Mouse (Mus musculus) lung, postnatal 0 days (tissue): ENCODE data around the gene Neurl3. TPM values are rescaled to one million over a fixed set of nuclear protein-coding genes. Genes with fewer than 3 reads are reported as not detected.
A peak's percentile ranks its signal among the peaks of the same experiment; 100 is the strongest.

Experiments
- ATAC-seq: fragments of 200-750 bp; cut with Nextera tagmentation; 2 replicates; pipeline ENCODE4 v1.8.0; 2017; ENCODE audit warnings: moderate library complexity
- DNase-seq: peaks from one replicate; pipeline ENCODE4 v3.0.0-alpha.2; 2016; ENCODE audit warnings: low spot score
- H3K27ac ChIP-seq: fragments of 300-500 bp; sonication (generic); 2 replicates; pipeline ENCODE4 v1.5.1; 2014; ENCODE audit warnings: antibody characterized with exemption, mild to moderate bottlenecking, low read length, mixed read lengths
- H3K27me3 ChIP-seq: fragments of 300-500 bp; sonication (generic); replicated peaks from 2 replicates; pipeline ENCODE4 v1.6.1; 2014; ENCODE audit warnings: low read length, mixed read lengths; ENCODE audit not compliant: insufficient read depth
- H3K36me3 ChIP-seq: fragments of 300-500 bp; sonication (generic); 2 replicates; pipeline ENCODE4 v1.6.1; 2014; ENCODE audit warnings: low read length, mixed read lengths; ENCODE audit not compliant: insufficient read depth
- H3K4me1 ChIP-seq: fragments of 300-500 bp; sonication (generic); 2 replicates; pipeline ENCODE4 v1.6.1; 2014; ENCODE audit warnings: antibody characterized with exemption, low read depth, low read length, mixed read lengths; ENCODE audit not compliant: insufficient read depth
- H3K4me2 ChIP-seq: fragments of 300-500 bp; sonication (generic); replicated peaks from 2 replicates; pipeline ENCODE4 v1.6.1; 2014; ENCODE audit warnings: low read depth, mild to moderate bottlenecking, low read length, moderate library complexity, mixed read lengths
- H3K4me3 ChIP-seq: fragments of 300-500 bp; sonication (generic); 2 replicates; pipeline ENCODE4 v1.5.1; 2014; ENCODE audit warnings: low read depth, low read length
- H3K9ac ChIP-seq: fragments of 300-500 bp; sonication (generic); replicated peaks from 2 replicates; pipeline ENCODE4 v1.6.1; 2014; ENCODE audit warnings: low read depth, mild to moderate bottlenecking
- H3K9me3 ChIP-seq: fragments of 300-500 bp; sonication (generic); 2 replicates; pipeline ENCODE4 v1.6.1; 2016; ENCODE audit warnings: low read length, mixed read lengths
- CTCF ChIP-seq: IDR thresholded peaks from 2 replicates; pipeline ENCODE4 v1.5.1; 2016; ENCODE audit warnings: antibody characterized with exemption, mild to moderate bottlenecking
- EP300 ChIP-seq: IDR thresholded peaks from 2 replicates; pipeline ENCODE4 v1.6.1; 2016; ENCODE audit warnings: antibody characterized with exemption, mild to moderate bottlenecking, control low read depth
- WGBS: fragments of 180-500 bp; shearing (Covaris S2); extraction: QIAGEN DNeasy Blood & Tissue Kit; methylation state at CpG from one replicate; pipeline ENCODE4 v1.1.7; 2014; 5-methylcytosine and 5-hydroxymethylcytosine counted together
- polyA plus RNA-seq: library from polyadenylated mRNA; unstranded; fragments of >200 nt; fragmentation: Nextera tagmentation; extraction: Ambion mirVana; gene quantifications from 2 replicates; pipeline ENCODE4 v1.2.1, GENCODE M21; 2015

The Neurl3 gene
- polyA plus RNA-seq, 1 experiment from 2014 or later = 12.7 TPM

- H3K27ac ChIP-seq = no peak overlapping the region
- H3K9ac ChIP-seq = no peak overlapping the region
- H3K4me2 ChIP-seq = no peak overlapping the region
- H3K4me3 ChIP-seq = no peak overlapping the region
- H3K9me3 ChIP-seq = no peaks in the 10 kb centered on the region
- DNase-seq = no peak
- WGBS = 70% methylated on average over 2 of the region's 2 CpGs
- no peaks in the 10 kb centered on the region for H3K27me3 ChIP-seq
- H3K36me3 ChIP-seq = peaks cover 12% of the 10 kb centered on the region; the same call in 1 of the 2 replicates
- H3K4me1 ChIP-seq = no peaks in the 10 kb centered on the region
- no peak for ATAC-seq
- no peak for TF ChIP-seq EP300
- no peak for TF ChIP-seq CTCF
These were observed 38.6 kb downstream of the Neurl3 start for GRCm38 (mm10) chr1:36235855-36236254.

GRCm38 (mm10) chr1:36235057-36235639, 39.3 kb downstream of the Neurl3 start:
- DNase-seq (no peak), ATAC-seq (no peak)
- WGBS = 74% methylated on average over 9 of the region's 9 CpGs

GRCm38 (mm10) chr1:36233218-36233617, 41.3 kb downstream of the Neurl3 start:
- no peak overlapping the region for H3K27ac ChIP-seq
- peaks cover 12% of the 10 kb centered on the region; the same call in 1 of the 2 replicates for H3K36me3 ChIP-seq
- WGBS = 84% methylated on average over 6 of the region's 6 CpGs
- ATAC-seq = no peak
- DNase-seq = no peak
- H3K9me3 ChIP-seq = no peaks in the 10 kb centered on the region
- no peaks in the 10 kb centered on the region for H3K27me3 ChIP-seq
- H3K4me3 ChIP-seq = no peak overlapping the region
- no peak for TF ChIP-seq CTCF
- no peak for TF ChIP-seq EP300
- no peak overlapping the region for H3K9ac ChIP-seq
- no peaks in the 10 kb centered on the region for H3K4me1 ChIP-seq
- no peak overlapping the region for H3K4me2 ChIP-seq

More at GRCm38 (mm10) chr1:36235057-36235639, 39.3 kb downstream of the Neurl3 start:
- no peaks in the 10 kb centered on the region for H3K27me3 ChIP-seq
- H3K9me3 ChIP-seq = no peaks in the 10 kb centered on the region
- H3K27ac ChIP-seq = no peak overlapping the region
- H3K9ac ChIP-seq = no peak overlapping the region
- H3K4me3 ChIP-seq = no peak overlapping the region
- H3K36me3 ChIP-seq = peaks cover 12% of the 10 kb centered on the region; the same call in 1 of the 2 replicates
- H3K4me2 ChIP-seq = no peak overlapping the region
- no peak for TF ChIP-seq CTCF
- no peak for TF ChIP-seq EP300
- no peaks in the 10 kb centered on the region for H3K4me1 ChIP-seq

- ATAC-seq (no peak), DNase-seq (no peak)
- H3K27ac ChIP-seq = no peak overlapping the region
- H3K4me3 ChIP-seq = no peak overlapping the region
- TF ChIP-seq CTCF = no peak
- no peak for TF ChIP-seq EP300
- H3K9ac ChIP-seq = no peak overlapping the region
- no peaks in the 10 kb centered on the region for H3K9me3 ChIP-seq
- 82% methylated on average over 7 of the region's 7 CpGs for WGBS
- H3K36me3 ChIP-seq = peaks cover 12% of the 10 kb centered on the region; the same call in 1 of the 2 replicates
- no peaks in the 10 kb centered on the region for H3K4me1 ChIP-seq
- no peak overlapping the region for H3K4me2 ChIP-seq
- H3K27me3 ChIP-seq = no peaks in the 10 kb centered on the region
These were observed 43.4 kb downstream of the Neurl3 start for GRCm38 (mm10) chr1:36230919-36231705.

GRCm38 (mm10) chr1:36228461-36228860, 46.0 kb downstream of the Neurl3 start:
- Histone ChIP-seq H3K36me3 (peaks cover 10% of the 10 kb centered on the region; the same call in 1 of the 2 replicates), H3K27me3 (no peaks in the 10 kb centered on the region), H3K27ac (no peak overlapping the region), H3K4me3 (no peak overlapping the region), H3K9ac (no peak overlapping the region), H3K9me3 (no peaks in the 10 kb centered on the region), H3K4me1 (no peaks in the 10 kb centered on the region), H3K4me2 (no peak overlapping the region)
- whole genome bisulfite sequencing = 86% methylated on average over 9 of the region's 9 CpGs
- no peak for DNase-seq
- TF ChIP-seq CTCF (no peak), EP300 (no peak)
- no peak for ATAC-seq

GRCm38 (mm10) chr1:36224648-36225047, 49.8 kb downstream of the Neurl3 start:
- Histone ChIP-seq H3K27me3 (no peaks in the 10 kb centered on the region), H3K9me3 (no peaks in the 10 kb centered on the region), H3K36me3 (peaks cover 3% of the 10 kb centered on the region; the same call in 1 of the 2 replicates), H3K4me3 (no peak overlapping the region), H3K4me1 (no peaks in the 10 kb centered on the region), H3K27ac (no peak overlapping the region), H3K9ac (no peak overlapping the region), H3K4me2 (no peak overlapping the region)
- 81% methylated on average over 3 of the region's 3 CpGs for WGBS
- TF ChIP-seq CTCF (peak; percentile 60), EP300 (no peak)
- no peak for ATAC-seq
- DNase-seq = peak; percentile 33

Other genes with a start within 250 kb of the Neurl3 start
- gene Hs6st1, start 206.3 kb downstream of the Neurl3 start, polyA plus RNA-seq = 4.9 and 6.3 TPM in 2 replicates
- 29.1 and 33.6 TPM in 2 replicates for gene Uggt1, start 30.0 kb downstream of the Neurl3 start, polyA plus RNA-seq
- 14.9 and 15.3 TPM in 2 replicates for gene Arid5a, start 33.1 kb upstream of the Neurl3 start, polyA plus RNA-seq
- 21.3 and 23.5 TPM in 2 replicates for gene Kansl3, start 94.5 kb upstream of the Neurl3 start, polyA plus RNA-seq
- 0.18 and 0.26 TPM in 2 replicates for gene Fer1l5, start 97.6 kb upstream of the Neurl3 start, polyA plus RNA-seq
- 15.9 and 25.1 TPM in 2 replicates for gene Lman2l, start 170.6 kb upstream of the Neurl3 start, polyA plus RNA-seq
- gene Cnnm4, start 196.9 kb upstream of the Neurl3 start, polyA plus RNA-seq = 8.7 and 9.3 TPM in 2 replicates
- gene Cnnm3, start 237.2 kb upstream of the Neurl3 start, polyA plus RNA-seq = 3.3 TPM in 2 replicates